Mouse (Mus musculus) heart, embryonic 12.5 days (tissue): ENCODE measurements at regions not wholly inside any gene's neighbourhood (a gene's known extent, or its start where the extent isn't known, plus 50 kb on each side); places are given as distances from the start of the nearest gene placed in this dataset.
A peak's percentile ranks its signal among the peaks of the same experiment; 100 is the strongest.

ENCODE experiments used
- ATAC-seq: fragments of 200-750 bp; cut with Nextera tagmentation; 2 replicates; pipeline ENCODE4 v1.8.0; 2017; ENCODE audit warnings: moderate TSS enrichment, moderate library complexity; ENCODE audit not compliant: insufficient number of reproducible peaks, low FRiP score
- H3K27ac ChIP-seq: fragments of 300-500 bp; sonication (generic); 2 replicates; pipeline ENCODE4 v1.5.1; 2016; ENCODE audit warnings: mild to moderate bottlenecking, moderate library complexity; ENCODE audit not compliant: poor library complexity, severe bottlenecking
- H3K27me3 ChIP-seq: fragments of 300-500 bp; sonication (generic); replicated peaks from 2 replicates; pipeline ENCODE4 v1.6.1; 2016; ENCODE audit warnings: mild to moderate bottlenecking, moderate library complexity
- H3K36me3 ChIP-seq: fragments of 300-500 bp; sonication (generic); 2 replicates; pipeline ENCODE4 v1.6.1; 2016; ENCODE audit warnings: mild to moderate bottlenecking, moderate library complexity
- H3K4me1 ChIP-seq: fragments of 300-500 bp; sonication (generic); replicated peaks from 2 replicates; pipeline ENCODE4 v1.6.1; 2016; ENCODE audit warnings: mild to moderate bottlenecking
- H3K4me2 ChIP-seq: fragments of 300-500 bp; sonication (generic); 2 replicates; pipeline ENCODE4 v1.6.1; 2016; ENCODE audit warnings: mild to moderate bottlenecking, moderate library complexity
- H3K4me3 ChIP-seq: fragments of 300-500 bp; sonication (generic); 2 replicates; pipeline ENCODE4 v1.5.1; 2016; ENCODE audit warnings: mild to moderate bottlenecking
- H3K9ac ChIP-seq: fragments of 300-500 bp; sonication (generic); 2 replicates; pipeline ENCODE4 v1.6.1; 2016; ENCODE audit warnings: mild to moderate bottlenecking, moderate library complexity
- H3K9me3 ChIP-seq: fragments of 300-500 bp; sonication (generic); replicated peaks from 2 replicates; pipeline ENCODE4 v1.6.1; 2016; ENCODE audit warnings: mild to moderate bottlenecking, moderate library complexity
- WGBS: fragments of 180-500 bp; shearing (Covaris S2); methylation state at CpG from one replicate; pipeline ENCODE4 v1.1.7; 2016; 5-methylcytosine and 5-hydroxymethylcytosine counted together

DNA sequence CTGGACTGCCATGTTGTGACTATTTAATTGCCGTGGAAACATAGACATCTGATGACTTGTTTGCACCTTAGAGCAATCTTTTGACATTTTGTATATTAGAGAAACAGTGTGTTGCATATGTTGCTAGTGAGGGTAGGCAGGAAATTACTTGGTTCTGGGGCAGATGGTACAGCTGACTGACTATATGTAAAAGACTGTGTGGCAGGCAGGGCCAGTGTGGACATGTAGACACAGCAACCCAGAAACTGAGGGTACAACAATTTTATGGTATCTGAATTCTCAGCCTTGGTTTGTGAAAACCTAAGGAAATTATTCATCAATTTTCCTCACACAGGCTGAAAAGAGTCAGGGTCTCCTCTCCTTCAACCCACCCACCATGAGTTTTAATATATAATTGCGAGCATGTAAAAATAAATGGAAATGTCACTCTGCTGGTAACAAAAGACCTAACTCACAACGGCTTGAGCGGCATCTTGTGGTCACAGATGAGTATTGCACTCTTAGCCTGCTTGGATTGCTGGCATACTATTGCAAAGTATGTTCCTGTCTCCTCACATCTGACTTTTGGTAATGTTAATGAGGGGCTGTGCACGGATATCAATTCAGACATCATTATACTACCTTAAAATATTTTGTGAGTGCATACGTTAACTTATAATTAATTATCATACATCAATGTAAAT, 329.8 kb downstream of the Psat1 start:
- Histone ChIP-seq H3K9ac (no peak overlapping the region), H3K4me3 (no peak overlapping the region), H3K4me2 (no peak overlapping the region), H3K36me3 (no peaks in the 10 kb centered on the region), H3K9me3 (no peaks in the 10 kb centered on the region), H3K27me3 (peaks cover 3% of the 10 kb centered on the region; the same call in 1 of the 2 replicates), H3K4me1 (peaks cover 13% of the 10 kb centered on the region), H3K27ac (no peak overlapping the region)
- WGBS, result 19% methylated on average over 6 of the region's 6 CpGs
- no peak for ATAC-seq

DNA sequence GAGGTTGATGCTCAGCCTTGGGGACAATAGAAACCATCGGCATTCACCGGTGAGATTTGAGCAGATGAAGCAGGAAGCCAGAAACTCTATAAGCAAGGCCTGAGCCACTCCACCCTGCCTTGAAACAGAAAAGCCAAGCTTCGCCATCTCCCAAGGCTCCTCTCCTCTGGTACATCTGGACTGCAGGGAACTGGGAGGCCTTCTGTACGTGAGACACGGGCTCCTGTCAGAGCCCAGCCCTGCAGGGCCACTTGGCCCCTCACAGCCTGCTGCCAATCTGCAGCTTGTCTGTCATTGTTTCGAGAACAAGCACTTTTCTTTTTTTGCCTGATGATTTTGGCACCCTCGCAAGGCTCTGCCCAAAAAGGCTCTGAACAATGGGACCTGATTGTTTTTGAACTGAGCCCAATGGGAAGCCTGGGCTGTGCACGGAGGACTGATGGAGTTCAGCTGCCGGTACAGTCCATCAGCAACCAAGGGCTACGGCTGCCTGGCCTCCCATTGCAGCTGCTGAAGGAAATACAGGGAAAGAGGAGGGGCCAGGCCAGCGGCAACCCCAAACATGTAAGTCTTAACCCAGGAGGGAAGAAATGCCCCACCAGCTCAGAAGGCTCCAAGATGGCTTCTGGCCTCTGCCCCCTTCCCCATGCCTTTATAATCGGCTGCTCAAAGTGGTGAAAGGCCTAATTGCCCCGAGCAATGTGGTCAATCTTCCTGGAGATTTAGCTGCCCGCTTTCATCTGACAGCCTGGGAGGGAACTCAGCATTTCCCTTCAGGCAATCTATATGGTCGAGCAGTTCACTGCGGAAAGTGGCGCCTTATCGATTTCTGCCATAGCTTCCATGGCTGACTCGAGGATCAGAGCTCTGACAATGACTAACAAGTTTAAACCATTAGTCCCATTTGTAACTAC, 332.2 kb downstream of the Psat1 start:
- H3K9me3 ChIP-seq, result no peaks in the 10 kb centered on the region
- no peaks in the 10 kb centered on the region for H3K36me3 ChIP-seq
- 43% methylated on average over 19 of the region's 19 CpGs for WGBS
- no peak for ATAC-seq
- H3K27ac ChIP-seq, result no peak overlapping the region
- peaks cover 3% of the 10 kb centered on the region for H3K27me3 ChIP-seq
- H3K9ac ChIP-seq, result no peak overlapping the region
- 0 out of 2 replicates have a peak overlapping the region, but pooled peaks have one; percentile 0 for H3K4me3 ChIP-seq
- peaks cover 13% of the 10 kb centered on the region for H3K4me1 ChIP-seq
- peak overlapping the region; percentile 52 for H3K4me2 ChIP-seq

DNA sequence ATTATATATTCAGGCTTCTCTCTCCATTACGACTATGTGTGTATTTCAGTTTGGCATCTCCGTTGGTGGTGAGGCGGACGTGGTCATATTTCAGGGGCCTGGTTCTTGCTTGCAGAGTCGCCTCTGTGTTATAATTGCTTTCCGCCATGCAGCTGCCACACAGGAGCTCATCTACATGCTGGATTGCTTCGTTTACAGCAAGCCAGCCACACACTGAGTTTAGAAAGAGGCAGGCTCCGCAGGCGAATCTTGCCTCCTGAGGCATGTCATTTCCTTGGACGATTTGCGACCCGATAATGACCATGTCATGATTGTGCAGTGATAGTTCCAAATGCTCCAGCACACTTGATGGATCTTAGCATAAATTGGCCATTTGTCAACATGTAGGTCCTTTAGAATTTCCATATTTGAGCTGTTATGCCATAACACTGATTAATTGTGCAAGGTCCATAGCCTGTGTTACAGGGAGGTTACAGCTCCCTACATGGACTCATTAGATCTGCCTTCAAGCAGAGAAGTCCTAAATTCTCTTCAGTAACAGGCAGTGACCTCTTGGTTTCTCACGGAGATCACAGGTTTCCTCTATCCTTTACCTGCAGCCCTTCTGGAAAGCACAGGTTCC, 335.9 kb downstream of the Psat1 start:
- no peak overlapping the region for H3K4me3 ChIP-seq
- H3K27me3 ChIP-seq, result peaks cover under 1% of the 10 kb centered on the region
- no peak overlapping the region for H3K9ac ChIP-seq
- WGBS, result 81% methylated on average over 13 of the region's 13 CpGs
- ATAC-seq, result no peak
- peaks cover 13% of the 10 kb centered on the region for H3K4me1 ChIP-seq
- H3K9me3 ChIP-seq, result no peaks in the 10 kb centered on the region
- no peaks in the 10 kb centered on the region for H3K36me3 ChIP-seq
- H3K27ac ChIP-seq, result no peak overlapping the region
- no peak overlapping the region for H3K4me2 ChIP-seq

DNA sequence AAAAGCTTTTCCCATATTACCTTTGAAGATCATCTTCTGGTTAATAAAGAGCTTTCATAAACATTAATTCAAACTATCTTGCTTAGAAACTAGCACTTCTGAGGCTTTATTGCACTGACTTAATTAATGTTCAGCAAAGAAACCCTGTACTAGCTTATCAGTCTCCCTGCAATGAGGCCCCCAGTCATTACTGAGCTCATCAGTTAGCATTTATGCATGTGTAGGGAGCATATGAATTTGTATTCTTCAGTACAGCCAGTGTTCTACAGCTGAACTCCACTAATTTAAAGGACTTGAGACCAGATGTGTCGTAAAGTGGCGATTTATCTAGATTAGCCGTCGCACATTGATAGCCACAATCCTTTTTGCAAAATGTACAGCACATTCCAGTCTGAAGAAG, 340.7 kb downstream of the Psat1 start:
- no peak overlapping the region for H3K4me2 ChIP-seq
- ATAC-seq, result no peak
- H3K9ac ChIP-seq, result no peak overlapping the region
- H3K27me3 ChIP-seq, result no peaks in the 10 kb centered on the region; the same call in 1 of the 2 replicates
- H3K9me3 ChIP-seq, result no peaks in the 10 kb centered on the region
- 85% methylated on average over 4 of the region's 4 CpGs for WGBS
- H3K4me3 ChIP-seq, result no peak overlapping the region
- no peaks in the 10 kb centered on the region for H3K36me3 ChIP-seq
- no peaks in the 10 kb centered on the region for H3K4me1 ChIP-seq
- no peak overlapping the region for H3K27ac ChIP-seq

DNA sequence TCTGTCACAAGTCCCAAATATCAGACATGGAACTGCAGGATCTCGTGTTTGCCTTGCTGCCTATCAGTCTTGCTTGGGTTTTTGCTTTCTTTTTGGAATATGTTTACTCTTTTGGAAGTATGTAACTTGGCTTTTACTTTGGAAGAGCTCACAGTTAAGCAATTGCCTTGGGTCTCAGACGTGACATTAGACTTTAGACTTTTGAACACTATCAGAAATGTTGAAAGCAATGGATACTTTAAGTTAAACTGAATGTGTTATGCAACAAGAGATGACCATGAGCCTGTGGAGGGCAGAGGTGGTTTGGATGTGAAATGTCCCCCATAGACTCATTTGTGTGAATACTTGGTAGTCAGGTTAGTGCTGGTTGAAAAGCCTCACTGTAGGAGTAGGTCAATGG, 354.3 kb downstream of the Psat1 start:
- 73% methylated on average over 2 of the region's 2 CpGs for WGBS
- H3K4me2 ChIP-seq, result no peak overlapping the region
- ATAC-seq, result no peak

DNA sequence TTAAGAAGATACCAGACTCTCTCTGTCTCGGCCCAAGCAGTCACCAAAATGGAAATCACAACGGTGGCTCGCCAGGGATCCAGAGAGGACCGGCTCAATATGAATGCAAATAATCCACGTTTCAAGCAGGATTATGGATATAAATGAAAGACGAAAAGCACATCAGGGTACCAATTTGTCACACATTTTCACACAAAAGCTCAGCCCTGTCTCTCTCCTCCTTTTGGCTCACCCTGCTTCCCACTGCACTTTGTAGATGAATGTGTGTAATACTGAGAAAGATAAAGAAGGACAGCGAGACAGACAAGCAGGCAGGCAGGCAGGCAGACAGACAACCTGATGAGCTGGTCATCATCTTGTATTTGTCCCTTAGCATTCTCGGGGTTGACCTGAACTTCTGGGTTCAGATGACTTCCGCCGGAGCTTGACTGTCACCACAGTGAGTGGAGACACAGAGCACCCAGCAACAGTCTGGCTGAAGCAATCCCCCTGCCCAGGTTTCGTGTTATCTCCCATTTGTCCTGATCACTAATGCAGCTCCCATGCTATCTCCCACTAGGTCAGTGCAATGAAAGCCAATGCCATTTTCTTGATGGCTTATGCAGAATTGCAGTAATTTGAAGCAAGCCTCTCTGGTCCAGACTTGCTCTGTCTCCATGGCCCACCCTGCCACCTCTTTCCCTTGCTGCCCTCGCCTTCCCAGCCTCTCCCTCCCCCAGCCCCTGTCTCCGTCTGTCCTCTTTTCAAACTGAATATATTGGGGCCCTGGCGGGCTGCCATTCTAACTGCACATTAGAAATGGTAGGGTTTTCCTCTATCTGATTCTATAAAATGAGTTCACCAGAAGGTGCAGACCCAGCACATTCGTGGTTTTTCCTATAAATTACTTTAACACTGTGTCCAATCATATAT, 363.1 kb downstream of the Psat1 start:
- H3K4me3 ChIP-seq, result no peak overlapping the region
- H3K9me3 ChIP-seq, result no peaks in the 10 kb centered on the region; the same call in 1 of the 2 replicates
- H3K4me2 ChIP-seq, result no peak overlapping the region
- H3K9ac ChIP-seq, result no peak overlapping the region
- no peaks in the 10 kb centered on the region for H3K27me3 ChIP-seq
- no peak overlapping the region for H3K27ac ChIP-seq
- 70% methylated on average over 15 of the region's 15 CpGs for WGBS
- ATAC-seq, result no peak
- H3K4me1 ChIP-seq, result peaks cover 12% of the 10 kb centered on the region; the same call in 1 of the 2 replicates
- no peaks in the 10 kb centered on the region for H3K36me3 ChIP-seq

More for the DNA sequence above, 354.3 kb downstream of the Psat1 start:
- Histone ChIP-seq H3K4me3 (no peak overlapping the region), H3K36me3 (no peaks in the 10 kb centered on the region), H3K27ac (no peak overlapping the region), H3K27me3 (no peaks in the 10 kb centered on the region), H3K4me1 (no peaks in the 10 kb centered on the region), H3K9ac (no peak overlapping the region), H3K9me3 (no peaks in the 10 kb centered on the region)

DNA sequence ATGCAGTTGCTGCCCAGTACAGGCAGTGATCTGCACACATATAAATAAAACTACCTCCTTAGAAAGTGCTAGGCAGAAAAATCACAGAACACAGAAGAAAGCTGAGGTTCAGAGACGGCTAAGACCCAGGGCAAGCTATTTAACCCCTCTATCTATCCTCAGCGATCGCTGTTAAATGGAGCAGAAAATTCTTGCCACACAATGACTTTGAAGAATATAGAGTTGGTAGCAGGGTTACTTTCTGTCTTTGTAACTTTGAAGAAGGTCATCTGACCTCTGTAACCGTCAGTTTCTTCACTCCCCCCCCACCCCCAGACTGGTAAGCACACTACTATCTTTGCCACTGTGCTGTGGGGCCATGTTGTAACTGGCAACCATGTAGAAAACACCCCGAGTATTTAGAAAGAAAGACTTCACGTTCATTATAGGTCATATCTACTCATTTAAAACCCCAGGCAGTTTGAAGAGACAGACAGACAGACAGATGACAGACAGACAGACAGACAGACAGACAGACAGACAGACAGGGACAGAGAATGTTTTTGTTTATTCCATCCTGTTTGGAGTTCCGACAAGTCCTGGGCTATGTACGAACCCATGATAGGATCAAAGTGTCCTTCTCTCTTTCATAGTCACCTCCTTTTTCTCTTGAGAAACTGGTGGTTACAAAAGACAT, 363.9 kb downstream of the Psat1 start:
- H3K4me3 ChIP-seq, result no peak overlapping the region
- no peak overlapping the region for H3K27ac ChIP-seq
- H3K9ac ChIP-seq, result no peak overlapping the region
- 70% methylated on average over 8 of the region's 8 CpGs for WGBS
- no peak overlapping the region for H3K4me2 ChIP-seq
- no peaks in the 10 kb centered on the region for H3K27me3 ChIP-seq
- H3K9me3 ChIP-seq, result no peaks in the 10 kb centered on the region; the same call in 1 of the 2 replicates
- H3K36me3 ChIP-seq, result no peaks in the 10 kb centered on the region
- no peak for ATAC-seq
- peaks cover 12% of the 10 kb centered on the region; the same call in 1 of the 2 replicates for H3K4me1 ChIP-seq

DNA sequence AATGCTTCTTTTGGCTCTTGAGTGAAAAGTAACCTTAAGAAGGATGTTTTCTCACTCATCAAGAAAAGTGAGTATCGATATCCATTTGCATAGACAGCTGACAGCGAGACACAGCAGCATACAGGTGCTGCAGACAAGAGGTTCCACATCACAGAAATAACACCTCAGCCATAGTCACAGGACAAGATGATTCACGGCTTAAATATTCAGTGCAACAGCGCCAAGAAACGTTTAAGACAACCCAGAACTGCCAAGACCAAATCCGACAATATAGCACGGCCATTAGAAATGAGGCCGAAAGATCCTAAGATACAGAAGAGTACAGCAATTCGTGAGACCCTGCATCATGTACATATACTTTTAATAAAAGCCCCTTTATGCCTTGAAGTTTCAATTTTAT, 375.9 kb downstream of the Psat1 start:
- Histone ChIP-seq H3K36me3 (no peaks in the 10 kb centered on the region), H3K27me3 (no peaks in the 10 kb centered on the region), H3K4me1 (peaks cover under 1% of the 10 kb centered on the region; the same call in 1 of the 2 replicates), H3K4me3 (no peak overlapping the region), H3K9ac (no peak overlapping the region), H3K27ac (no peak overlapping the region), H3K4me2 (no peak overlapping the region), H3K9me3 (no peaks in the 10 kb centered on the region)
- no peak for ATAC-seq
- 75% methylated on average over 9 of the region's 9 CpGs for WGBS

DNA sequence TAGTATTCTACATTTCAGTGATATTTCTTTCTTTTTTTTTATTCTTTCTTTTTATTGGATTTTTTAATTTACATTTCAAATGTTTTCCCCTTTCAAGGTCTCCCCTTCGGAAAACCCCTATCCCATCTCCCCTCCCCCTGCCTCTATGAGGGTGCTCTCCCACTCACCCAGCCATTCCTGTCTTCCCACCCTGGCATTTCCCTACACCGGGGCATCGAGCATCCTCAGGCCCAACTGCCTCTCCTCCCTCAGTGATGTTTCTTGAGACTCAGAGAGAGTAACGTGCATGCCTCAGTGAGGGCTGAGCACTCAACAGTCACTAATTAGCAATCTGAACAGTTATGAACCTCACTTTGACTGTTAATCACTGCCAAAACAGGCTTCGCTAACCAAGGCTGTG, 385.6 kb downstream of the Psat1 start:
- Histone ChIP-seq H3K9me3 (no peaks in the 10 kb centered on the region), H3K4me2 (no peak overlapping the region), H3K9ac (no peak overlapping the region), H3K27ac (no peak overlapping the region), H3K36me3 (no peaks in the 10 kb centered on the region), H3K27me3 (no peaks in the 10 kb centered on the region), H3K4me3 (no peak overlapping the region), H3K4me1 (no peaks in the 10 kb centered on the region)
- ATAC-seq, result no peak
- WGBS, result 89% methylated on average over 5 of the region's 5 CpGs

DNA sequence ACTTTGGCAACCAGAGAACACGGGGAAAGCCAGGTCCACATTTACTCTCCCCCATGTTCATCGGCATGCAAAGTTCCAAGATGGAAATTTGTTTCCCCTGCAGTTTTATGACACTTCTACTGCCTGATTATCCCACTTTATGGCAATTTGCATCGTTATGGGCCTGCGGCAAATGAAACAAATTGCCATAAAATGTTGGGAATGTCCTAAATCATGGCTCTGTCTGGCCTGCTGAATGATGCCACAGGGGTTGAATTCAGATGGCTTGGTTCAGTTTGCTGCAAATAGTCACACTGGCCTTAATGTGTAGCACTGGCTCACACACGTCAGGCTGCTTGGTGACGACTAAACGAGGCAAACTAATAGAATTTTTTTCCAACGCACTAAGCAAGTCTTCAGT, 393.2 kb downstream of the Psat1 start:
- H3K27me3 ChIP-seq, result no peaks in the 10 kb centered on the region
- WGBS, result 80% methylated on average over 8 of the region's 8 CpGs
- no peaks in the 10 kb centered on the region for H3K9me3 ChIP-seq
- H3K27ac ChIP-seq, result no peak overlapping the region
- no peaks in the 10 kb centered on the region for H3K36me3 ChIP-seq
- no peak overlapping the region for H3K4me2 ChIP-seq
- no peaks in the 10 kb centered on the region for H3K4me1 ChIP-seq
- no peak for ATAC-seq
- no peak overlapping the region for H3K9ac ChIP-seq
- H3K4me3 ChIP-seq, result no peak overlapping the region
